Mouse (Mus musculus): Measurements from ENCODE around the gene Gm47791. TPM values are rescaled to one million over a fixed set of nuclear protein-coding genes. Genes with fewer than 3 reads are reported as not detected.

Gene Gm47791
- polyA plus RNA-seq (2015; fragmentation: Nextera tagmentation; extraction: Ambion mirVana): not detected in 2 replicates

DNA sequence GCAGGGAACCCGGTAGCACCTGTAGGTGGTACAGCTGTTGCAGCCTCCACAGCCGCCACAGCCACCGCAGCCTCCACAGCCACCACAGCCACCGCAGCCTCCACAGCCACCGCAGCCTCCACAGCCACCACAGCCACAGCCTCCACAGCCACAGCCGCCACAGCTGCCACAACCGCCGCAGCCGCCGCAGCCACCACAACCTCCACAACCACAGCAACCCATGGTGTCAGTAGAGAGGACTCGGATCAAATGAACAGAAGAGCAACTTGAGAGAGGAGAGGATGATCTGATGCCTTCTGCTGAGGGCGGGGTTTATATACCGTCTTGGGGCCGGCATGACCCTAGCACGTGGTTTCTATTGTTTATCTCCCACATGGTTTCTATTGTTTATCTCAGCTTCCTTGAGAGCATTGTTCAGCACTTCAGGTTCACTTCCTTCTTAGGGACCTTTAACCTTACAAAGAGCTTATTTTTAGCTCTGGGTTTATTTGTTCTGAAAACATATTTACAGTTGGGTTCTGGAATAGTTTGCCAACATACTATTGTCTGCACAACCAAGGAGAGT, at the start of gene Gm47791:
Gene Gm47791 (minus strand): TSS at position 222 of the 565 bp plus-strand sequence.

DNA sequence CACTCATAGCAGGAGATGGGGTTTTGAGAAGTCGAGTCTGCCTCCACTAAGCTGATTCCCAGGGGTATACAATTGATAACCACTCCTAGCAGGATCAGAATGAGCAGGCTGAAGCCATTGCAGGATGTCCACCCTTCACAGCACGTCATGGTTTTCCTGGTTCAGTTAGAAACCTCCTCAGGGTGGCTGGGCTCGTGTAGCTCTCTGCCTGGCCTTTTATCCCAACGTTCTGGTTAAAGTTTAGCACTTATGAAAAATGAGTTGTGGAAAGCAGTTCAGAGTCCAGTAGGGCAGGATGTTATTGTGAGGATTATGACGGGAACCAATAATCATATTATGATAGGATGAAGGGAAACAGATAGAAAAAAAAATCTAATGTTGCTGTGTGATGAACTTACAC, 2.8 kb downstream of the Gm47791 start, which contains the start of gene Tm4sf20:
Gene Tm4sf20 (minus strand): TSS at position 193 of the 400 bp plus-strand sequence.

GRCm38 (mm10) chr1:82724339-82725025, 46.6 kb downstream of the Gm47791 start, which contains the start of gene Mff:
Gene Mff (plus strand): TSS chr1:82724890.

Other genes starting within 250 kb of the Gm47791 start
- 1.3 and 1.4 TPM in 2 replicates for gene Col4a4, start 184.4 kb downstream of the Gm47791 start, polyA plus RNA-seq (2015; fragmentation: Nextera tagmentation; extraction: Ambion mirVana)
- 0.61 and 0.81 TPM in 2 replicates for gene Col4a3, start 184.3 kb downstream of the Gm47791 start, polyA plus RNA-seq (2015; fragmentation: Nextera tagmentation; extraction: Ambion mirVana)
- gene Mff, start 46.4 kb downstream of the Gm47791 start, polyA plus RNA-seq (2015; fragmentation: Nextera tagmentation; extraction: Ambion mirVana): 185 and 195 TPM in 2 replicates
- 0.26 TPM in 1 of 2 replicates, not detected in the other for gene Tm4sf20, start 2.8 kb downstream of the Gm47791 start, polyA plus RNA-seq (2015; fragmentation: Nextera tagmentation; extraction: Ambion mirVana)
- 25.4 and 30.3 TPM in 2 replicates for gene Agfg1, start 68.2 kb upstream of the Gm47791 start, polyA plus RNA-seq (2015; fragmentation: Nextera tagmentation; extraction: Ambion mirVana)
- gene A030005L19Rik, start 142.1 kb upstream of the Gm47791 start, polyA plus RNA-seq (2015; fragmentation: Nextera tagmentation; extraction: Ambion mirVana): 0.31 and 0.55 TPM in 2 replicates
- gene A030014E15Rik, start 153.7 kb upstream of the Gm47791 start, polyA plus RNA-seq (2015; fragmentation: Nextera tagmentation; extraction: Ambion mirVana): not detected in 2 replicates
- gene Gm6217, start 160.2 kb upstream of the Gm47791 start, polyA plus RNA-seq (2015; fragmentation: Nextera tagmentation; extraction: Ambion mirVana): not detected in 2 replicates
- not detected in 2 replicates for gene A030003K21Rik, start 172.1 kb upstream of the Gm47791 start, polyA plus RNA-seq (2015; fragmentation: Nextera tagmentation; extraction: Ambion mirVana)
- not detected in 2 replicates for gene Gm7544, start 184.8 kb upstream of the Gm47791 start, polyA plus RNA-seq (2015; fragmentation: Nextera tagmentation; extraction: Ambion mirVana)
- not detected in 2 replicates for gene Gm47955, start 189.0 kb upstream of the Gm47791 start, polyA plus RNA-seq (2015; fragmentation: Nextera tagmentation; extraction: Ambion mirVana)
- not detected in 2 replicates for gene Gm47959, start 229.3 kb upstream of the Gm47791 start, polyA plus RNA-seq (2015; fragmentation: Nextera tagmentation; extraction: Ambion mirVana)

Measured in spleen, postnatal 0 days (tissue).